Mouse (Mus musculus): ENCODE results near the gene Tceal5.
"Not testable (repeated sequence)": the region's sequence is repeated elsewhere in the genome, so short reads cannot be mapped to it uniquely, and the experiment has no call there.

Gene Tceal5

DNA sequence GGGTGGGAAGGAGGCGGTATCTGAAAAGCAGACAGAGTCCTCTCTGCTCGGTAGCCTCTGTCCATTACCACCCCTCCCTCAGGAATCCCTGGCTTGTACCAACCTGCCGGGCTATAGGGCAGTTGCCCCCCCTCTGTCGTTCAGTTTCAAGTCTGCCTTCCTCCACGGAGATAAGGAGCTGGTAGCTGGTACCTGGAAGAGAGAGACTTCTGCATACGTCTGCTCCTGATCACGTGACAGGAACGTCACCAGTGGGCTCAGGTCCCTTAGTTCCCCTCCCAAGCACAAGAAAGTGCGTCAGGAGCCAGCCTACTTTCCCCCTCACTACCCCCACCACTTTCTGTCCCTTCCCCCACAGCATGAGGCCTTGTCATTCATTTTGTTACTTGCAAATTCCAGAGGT is at the start of gene Tceal5:
TSS of gene Tceal5 (minus strand) at position 213 of the 403 bp plus-strand sequence.
- DNase-seq, result peak; percentile 11

DNA sequence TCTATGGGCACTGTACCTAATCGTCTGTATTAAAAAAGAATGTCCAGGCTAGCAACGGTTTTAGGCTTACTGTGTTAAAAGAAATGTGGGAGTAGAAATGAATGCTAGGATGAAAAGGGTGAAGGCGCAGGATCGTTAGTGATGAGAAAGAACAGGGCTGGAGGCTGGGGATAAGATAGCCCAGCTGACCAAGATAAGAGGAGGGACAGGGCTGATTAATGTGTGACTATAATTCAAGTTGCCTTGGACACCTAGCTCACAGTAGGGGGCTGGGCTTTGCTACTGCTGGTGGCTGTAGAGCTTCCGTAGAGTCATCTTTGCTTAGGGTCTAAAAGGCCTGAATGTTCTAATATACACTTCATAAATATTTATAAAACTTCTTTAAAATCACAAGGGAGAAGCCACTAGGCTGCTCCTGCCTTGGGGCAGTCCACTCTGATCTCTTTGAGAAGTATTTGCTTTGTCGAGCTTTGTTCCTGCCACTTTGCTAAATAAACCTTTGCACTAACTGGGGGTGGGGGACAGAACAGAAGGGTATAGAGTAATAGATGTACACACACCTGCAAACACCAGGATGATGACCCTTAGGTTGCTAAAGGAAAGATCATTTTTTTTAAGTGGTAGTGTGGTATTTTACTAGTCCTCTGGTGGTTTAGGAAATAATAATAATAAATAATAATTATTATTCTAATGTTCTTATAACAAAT is 48.5 kb upstream of the Tceal5 start:
- no peak for DNase-seq

DNA sequence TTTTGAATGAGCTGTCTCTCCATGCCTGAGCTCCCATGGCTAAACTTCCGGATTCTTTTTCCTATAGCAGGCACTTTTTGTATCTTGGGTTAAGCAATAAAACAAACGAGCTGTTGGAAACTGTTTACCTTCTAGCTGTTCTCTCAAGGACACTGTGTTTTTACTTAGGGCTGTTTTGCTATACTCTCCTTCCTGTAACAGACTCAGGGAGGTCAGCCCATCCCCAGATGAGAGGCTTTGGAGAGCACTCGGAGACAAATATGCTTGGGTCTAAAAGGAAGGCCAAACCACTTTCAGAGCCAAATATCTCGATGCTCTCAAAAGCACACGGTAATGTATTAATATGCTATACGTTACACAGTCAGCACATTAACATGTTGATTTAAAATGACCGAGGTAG is 46.0 kb upstream of the Tceal5 start:
- DNase-seq, result no peak

DNA sequence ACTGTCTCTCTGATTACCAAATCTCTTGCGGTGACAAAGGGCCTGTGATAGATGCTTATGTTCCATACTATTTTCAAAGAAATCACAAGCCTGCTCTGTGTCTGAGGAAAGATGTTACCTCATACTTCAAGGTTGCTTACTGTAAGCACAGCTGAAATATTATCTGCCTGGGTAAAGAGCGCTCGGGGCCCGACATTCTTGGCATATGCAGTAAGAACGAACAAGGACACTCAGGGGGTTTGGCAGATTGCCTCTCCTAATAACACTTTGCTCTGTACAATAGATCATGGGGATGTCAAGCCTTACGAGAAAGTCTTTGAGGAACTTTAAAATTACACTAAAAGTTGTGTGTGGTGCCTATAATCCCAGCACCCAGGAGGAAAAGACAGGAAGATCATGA is 45.1 kb upstream of the Tceal5 start:
- DNase-seq, result no peak

DNA sequence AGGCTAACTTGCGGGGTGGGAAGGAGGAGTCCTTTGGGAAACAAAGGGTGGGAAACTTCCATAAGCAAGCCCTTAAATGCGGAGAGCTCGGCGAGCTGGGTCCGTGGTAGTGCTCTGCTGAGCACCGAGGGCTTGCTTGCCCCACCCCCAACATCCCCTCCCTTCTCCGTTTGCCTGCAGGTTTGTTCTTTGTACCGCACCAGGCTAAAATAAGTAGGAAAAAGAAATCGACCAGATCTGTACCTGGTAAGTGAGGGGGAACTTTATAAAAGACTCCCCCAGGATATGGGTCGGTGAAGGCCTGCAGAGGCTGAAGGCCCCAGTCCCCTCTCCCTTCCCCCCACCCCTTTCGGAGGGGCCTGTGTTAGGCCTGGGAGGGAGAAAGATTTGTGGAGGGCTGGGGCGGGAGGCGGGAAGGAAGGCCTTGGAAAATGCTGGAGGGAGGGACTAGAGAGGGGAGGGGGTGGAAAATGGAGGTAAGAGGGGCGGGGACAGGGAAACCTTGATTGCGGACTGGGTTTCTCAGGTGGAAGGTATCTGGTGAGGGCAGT is 41.9 kb upstream of the Tceal5 start:
- DNase-seq, result peak; percentile 58

DNA sequence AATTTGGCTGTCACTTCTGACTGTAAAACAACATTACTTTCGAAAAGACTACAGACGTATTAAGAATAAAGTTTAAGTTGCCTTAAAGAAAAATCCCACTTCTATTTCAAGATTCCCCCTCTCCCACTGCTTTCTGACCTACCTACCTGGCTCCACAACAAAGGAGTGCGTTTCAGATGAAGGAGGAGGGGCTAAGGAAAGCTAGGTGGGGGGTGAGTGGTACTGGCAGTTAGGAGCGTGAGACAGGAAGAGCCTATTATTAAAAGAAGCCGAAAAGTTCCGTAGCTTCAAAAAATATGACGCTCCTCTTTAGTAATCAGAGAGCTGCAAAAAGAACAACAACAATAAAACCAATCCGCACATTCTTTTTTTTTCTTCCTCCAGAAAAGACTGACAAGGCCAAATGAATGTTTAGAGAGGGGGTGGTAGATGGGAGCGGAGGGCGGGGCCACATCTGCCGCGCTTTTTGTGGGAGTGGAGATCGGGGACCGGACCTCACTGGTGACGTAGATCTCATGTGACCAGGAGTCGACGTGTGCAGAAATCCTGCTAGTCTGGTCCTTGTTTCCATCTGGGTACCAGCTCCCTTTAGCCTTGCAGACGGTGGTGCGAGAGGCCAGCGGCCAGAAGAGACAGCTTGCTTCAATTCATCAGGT is 41.0 kb upstream of the Tceal5 start, which contains the start of gene Tceal9:
TSS of gene Tceal9 (plus strand) at position 506 of the 656 bp plus-strand sequence.
- peak; percentile 88 for DNase-seq

DNA sequence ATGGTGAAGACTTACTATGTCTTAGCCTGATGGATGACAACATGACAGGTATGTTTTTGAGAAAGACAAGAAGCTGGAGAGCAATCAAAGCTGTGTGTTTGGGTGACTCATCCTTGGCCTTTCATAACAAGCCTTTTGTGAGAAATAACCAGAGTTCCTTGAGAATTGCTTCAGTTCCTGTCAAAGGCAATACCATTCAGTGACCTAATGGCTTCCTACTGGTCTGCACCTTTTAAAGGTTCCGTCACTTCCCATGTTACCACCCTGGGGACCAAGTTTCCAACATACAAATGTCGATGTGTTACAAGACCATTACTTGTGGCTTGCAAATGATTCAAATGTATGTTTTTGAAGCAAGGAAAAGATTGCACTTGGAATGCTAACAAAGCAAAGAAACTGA is 39.5 kb upstream of the Tceal5 start:
- DNase-seq, result no peak

DNA sequence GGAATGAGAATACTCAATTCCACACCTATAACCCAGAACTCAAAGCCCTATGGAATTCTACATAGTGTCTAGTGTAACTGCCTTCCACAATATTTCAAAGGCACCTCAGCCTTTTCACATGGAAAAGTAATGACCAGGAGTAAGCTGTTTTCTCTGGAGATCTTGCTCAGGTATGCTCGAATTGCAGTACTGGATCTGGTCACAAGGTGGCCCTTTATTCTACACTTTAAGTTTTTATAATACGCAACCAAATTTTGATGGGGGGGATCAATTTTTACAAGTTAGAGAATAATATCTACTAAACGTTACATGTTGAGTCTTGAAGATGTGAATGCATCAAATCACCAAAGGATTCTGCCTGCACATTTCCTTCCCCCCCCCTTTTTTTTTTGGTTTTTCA is 34.4 kb upstream of the Tceal5 start:
- DNase-seq, result peak; percentile 66

DNA sequence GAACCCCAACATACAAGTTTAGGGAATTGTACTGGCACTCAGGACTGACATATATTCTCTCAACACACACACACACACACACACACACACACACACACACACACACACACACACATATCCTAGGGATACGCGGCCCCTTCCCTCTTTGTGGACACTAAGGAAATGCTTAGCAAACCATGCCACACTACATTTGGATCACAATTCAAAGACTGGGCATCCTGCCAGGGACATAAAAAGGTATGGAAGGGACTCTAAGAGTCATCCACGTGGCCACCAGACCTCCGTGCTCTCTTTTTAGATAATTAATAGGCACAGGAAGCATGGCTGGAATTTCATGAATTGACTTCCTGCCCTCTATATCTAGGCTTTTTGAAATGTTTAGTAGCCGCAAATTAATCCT is 24.1 kb upstream of the Tceal5 start:
- DNase-seq, result peak; percentile 49

DNA sequence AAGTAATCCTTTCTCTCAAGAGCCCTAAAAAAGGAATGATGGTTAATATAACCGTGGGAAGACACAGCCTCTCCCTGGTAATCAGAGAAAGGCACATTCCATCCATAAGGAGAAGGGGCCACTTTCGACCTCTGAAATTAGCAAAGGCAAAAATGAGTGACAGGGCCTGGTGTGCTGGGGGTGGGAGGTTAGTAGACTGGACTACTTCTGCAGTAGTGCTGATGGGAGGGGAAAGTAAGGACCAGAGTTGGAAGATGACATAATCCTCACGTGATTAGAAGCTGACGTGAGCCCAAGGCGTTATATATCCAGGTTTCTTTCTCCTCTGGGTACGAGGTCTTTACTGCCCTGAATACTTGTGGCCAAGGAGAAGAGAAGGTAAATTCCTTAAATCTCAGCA is 20.0 kb upstream of the Tceal5 start:
- DNase-seq, result no peak

DNA sequence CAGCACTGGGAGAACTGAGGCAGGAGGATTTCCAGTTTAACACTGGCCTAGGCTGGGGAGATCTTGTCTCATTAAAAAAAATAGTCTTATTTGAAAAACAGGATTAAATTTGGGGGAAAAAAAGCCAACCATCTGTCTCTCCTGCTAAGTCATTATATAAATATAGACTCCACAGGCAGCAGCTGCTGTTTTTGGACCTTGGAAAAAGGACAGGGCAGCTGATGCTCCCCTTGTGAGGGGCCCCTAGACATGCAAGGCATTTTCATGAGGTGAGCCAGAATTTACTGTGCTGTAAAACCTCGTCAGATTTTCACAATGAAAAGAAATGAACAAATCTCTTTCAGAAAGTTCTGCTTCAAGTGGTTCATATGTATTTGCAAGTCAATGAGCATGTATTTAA is 12.6 kb upstream of the Tceal5 start:
- DNase-seq, result no peak

DNA sequence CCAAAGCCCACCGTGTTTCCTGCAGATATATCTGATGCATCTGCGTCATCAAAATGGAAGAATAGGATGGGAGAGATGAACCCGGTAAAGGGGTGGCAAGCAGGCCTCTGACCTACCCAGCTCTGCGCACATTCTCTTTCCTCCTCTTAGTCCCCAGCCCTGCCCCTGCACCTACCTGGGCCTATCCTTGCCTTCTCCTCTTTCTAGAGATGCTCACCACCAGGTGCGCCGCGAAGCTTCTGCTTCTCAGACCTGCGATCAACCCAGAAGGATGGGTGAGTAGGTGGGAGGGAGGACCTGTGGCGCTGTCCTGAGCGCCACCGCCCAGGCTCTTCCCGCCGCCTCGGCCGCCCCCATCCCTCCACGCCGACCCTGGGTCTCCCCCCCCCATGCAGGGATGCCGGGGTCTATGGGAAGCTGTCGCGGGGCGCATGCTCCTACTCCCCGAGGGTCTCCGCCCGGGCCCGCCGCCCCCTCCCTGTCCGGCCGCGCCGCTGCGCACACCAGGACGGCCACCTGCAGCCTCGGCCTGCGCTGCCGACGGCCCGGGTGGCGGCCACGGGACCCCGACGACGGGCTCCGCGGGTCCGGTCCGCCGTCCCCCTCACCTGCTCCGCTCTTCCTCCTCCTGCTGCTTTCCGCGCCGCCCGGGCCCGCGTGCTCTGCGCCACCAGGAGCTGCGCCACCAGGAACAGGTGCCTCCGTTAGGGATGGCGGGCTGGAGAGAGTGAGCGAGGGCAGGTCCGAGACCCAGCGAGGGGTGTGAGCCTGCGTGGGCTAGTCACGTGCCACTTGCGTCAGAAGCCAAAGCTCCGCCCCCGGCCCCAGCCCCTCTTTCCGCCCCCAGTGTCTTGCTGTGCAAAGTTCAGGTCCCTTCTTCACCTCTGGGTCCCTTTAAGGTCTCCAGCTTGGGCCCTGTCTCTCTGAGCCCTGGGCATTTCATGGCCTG is 11.3 kb upstream of the Tceal5 start, which contains the start of the genes Tceal7 and Bex1:
TSS of gene Tceal7 (plus strand) at position 51 of the 949 bp plus-strand sequence.
TSS of gene Bex1 (minus strand) at position 785 of the 949 bp plus-strand sequence.
- not testable (repeated sequence) for DNase-seq

DNA sequence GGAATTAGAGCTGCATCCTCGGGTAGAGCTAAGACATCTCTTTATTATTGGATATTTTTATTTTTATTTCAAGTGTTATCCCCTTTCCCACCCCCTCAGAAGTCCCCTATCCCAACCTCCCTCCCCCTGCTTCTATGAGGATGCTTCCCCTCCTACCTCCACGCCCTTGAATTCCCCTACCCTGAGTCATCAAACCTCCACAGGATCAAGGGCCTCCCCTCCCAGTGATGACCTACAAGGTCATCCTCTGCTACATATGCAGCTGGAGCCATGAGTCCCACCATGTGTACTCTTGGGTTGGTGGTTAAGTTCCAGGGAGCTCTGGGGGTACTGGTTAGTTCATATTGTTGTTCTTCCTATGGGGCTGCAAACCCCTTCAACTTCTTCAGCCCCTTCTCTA is 9.7 kb upstream of the Tceal5 start:
- DNase-seq, result no peak

DNA sequence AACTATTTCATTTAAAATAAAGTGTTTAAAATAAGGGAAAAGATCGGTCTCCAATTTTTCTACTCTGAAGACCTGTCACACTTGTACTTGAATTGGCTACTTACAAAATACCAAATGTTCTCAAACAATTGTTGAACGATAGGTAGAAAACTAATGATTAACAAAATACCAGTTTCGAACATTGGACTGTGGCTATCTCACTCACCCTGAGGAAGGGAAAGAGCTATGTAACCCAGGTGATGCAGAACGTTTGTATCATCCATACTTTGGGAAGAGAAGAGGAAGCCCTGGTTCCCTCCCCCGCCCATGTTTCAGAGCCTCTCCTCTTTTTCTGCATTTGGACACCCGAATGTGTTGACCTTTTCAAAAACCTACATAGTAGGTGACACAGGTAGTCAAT is 730 bp upstream of the Tceal5 start:
- no peak for DNase-seq

DNA sequence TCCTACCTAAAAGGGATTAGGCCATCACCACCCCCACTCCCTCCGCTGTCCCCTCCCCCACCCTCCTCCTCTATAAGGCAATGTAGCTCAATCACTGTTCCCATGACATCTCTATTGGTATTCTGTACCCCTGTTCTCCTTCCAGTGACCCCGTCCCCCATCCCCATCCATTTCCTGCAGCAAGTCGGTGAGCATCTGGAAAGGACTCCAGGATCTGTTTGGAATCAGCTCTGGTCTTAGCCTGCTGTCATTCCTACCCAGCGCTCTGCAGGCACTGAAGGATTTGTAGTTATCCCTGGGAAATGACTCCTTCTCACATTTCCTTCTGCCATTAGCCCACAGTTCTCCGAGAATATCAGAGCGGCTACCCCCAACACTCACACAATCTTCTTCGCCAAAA is 419 bp downstream of the Tceal5 start:
- DNase-seq, result no peak

DNA sequence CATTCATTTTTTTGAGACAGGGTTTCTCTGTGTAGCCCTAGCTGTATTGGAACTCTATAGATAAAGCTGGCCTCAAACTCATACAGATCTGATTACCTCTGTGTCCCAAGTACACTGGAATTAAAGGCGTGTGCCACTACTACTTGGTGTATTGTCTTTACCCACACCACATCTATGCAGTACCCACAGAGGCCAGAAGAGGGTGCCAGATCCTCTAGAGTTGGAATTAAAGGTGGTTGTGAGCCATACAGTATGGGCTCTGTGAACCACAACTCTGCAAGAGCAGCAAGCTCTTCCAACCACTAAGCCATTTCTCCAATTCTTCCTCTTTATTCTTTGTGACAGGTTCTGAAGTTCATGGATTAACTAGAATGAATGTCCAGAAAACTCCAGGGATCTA is 6.8 kb downstream of the Tceal5 start:
- DNase-seq, result peak; percentile 38

DNA sequence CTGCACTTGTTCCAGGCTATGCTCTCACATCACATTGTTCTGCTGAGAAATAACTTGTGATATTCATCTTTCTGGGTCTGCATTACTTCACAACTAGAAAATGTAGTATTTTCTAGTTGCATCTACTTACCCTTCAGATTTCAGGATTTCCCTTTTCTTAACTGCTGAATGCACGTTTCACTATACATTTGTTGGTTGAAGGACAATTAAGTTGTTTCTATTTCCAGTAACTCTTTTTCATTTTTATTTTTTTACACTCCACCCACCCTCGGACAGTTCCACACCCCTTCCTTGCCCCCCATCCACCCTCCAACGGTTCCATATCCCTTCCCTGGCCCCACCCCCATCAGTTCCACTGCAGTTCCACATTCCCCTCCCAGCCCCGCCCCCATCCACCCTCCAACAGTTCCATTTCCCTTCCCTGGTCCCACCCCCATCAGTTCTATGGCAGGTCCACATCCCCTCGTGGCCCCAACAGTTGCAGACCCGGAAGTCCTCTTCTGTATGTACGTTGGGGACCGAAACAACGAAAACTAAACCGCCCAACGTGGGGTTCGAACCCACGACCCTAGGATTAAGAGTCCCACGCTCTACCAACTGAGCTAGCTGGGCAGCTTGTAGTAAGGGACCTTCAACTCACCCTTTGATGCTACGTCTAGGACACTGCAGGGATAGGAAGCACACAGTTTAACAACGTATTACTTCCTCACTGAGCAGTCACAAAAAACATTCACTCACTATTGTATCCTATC is 8.3 kb downstream of the Tceal5 start:
- no peak for DNase-seq

DNA sequence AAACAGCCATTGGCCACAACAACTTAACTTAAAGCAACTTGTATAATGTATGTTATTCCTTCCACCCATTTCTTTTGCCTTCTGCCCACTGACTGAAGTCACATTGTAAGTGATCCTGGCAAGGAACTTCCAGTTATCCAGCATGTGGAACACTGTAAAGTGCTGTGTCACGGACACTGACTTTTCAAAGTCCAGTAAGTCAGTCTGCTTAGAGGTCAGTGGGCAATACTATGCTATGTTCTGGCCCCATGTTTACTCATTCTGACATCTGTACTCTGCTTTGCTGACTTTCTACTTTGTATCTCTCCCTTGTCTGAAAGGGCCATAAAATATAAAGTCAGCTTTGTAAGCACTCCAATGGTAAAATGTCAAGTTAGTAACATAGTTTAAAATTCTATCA is 20.6 kb downstream of the Tceal5 start:
- DNase-seq, result no peak

DNA sequence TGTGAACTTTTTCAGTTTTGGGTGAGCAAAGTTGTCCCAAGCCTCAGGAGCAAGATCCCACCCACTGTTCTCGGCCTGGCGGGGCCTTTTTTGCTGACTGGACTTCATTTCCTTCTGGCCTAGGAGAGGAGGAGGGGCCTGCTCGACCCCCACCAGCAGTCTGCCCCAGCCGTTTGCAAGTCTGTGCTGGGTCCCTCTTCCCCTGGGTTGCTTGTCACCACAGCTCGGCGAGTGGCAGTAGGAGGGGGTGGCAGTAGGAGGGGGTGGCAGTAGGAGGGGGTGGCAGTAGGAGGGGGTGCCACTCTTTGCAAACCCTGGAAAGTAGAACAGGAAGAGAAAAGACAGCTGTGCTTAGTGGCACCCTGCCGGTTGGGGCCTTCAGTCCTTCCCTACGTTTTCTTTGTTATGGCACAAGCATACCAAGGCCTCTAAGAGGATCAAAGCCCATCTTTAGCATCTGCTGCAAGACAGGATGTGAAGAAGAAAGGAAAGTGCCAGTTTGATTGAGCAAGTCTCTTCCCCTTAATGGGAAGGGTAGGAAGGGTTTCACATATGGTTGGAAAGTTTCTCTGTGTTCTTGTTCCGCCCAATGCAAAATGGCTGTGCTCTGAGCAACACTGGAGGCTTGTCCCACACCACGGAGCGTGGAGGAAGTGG is 22.7 kb downstream of the Tceal5 start:
- DNase-seq, result peak; percentile 6

DNA sequence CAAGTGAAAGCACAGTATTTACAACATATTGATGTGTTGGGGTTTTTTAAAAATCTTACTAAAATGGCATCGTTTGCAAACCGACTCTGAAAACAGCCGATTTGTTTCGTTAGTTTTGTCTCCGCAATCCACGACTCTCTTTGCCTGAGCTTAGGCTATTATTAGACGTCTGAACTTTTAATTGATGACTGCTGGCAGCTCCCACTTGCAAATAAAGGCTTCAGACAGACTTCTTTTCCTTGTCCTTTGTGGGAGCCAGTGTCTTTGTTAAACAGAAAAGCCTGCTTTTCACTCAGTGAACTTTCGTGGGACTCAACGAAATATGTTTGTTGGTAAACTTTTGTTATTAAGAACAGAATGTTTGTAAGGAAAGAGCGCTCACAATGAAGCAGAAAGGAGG is 30.9 kb downstream of the Tceal5 start:
- peak; percentile 10 for DNase-seq

DNA sequence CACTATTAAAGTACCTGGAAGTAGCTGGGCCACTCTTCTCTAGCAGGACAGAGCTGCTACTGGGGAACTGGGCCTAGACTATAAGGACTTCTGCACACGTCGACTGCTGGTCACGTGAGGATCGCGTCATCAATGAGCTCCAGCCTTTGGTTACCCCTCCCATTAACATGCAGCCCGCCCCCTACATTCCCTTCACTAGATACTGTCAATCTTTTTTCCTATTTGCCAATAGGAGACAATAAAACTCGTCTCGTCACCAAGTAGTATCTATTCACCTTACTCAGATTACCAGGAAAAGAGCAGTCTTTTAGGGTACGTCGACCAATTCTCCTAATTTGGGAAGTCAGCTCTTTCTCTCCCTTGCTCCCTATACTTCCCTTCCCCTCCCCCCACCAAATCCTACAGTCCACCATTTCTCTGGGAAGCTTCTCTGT is 31.5 kb downstream of the Tceal5 start, which contains the start of gene Tceal8:
TSS of gene Tceal8 (minus strand) at position 225 of the 434 bp plus-strand sequence.
- DNase-seq, result peak; percentile 88

Measured in kidney, postnatal 10 days (tissue).